Mouse (Mus musculus) layer of hippocampus, adult 9-11 months (tissue): Measurements from ENCODE around the gene Camk1d.
A peak's percentile ranks its signal among the peaks of the same experiment; 100 is the strongest.

ENCODE experiments used
- DNase-seq: peaks from one replicate; pipeline ENCODE4 v3.0.0; 2022

The Camk1d gene

GRCm38 (mm10) chr2:5658000-5658399 is 56.3 kb downstream of the Camk1d start:
- no peak for DNase-seq

DNA sequence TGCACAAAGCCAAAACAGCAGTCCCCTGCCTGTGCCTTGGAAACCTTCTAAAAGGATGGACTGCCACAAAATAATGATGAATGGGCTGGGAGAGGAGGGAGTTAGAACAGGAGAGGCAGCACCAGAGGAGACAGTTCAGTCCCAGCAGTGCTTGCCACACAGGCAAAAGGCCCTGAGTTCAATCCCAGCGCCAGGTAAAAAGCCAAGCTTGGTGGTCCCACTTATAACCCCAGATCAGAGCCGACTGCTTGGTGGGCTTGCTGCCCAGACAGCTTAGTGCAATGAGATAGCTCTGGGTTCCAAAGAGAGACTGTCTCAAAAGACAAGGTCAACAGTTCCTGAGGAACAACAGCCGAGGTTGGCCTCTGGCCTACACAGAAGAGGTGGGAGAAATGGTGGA is 58.0 kb downstream of the Camk1d start:
- DNase-seq: no peak

DNA sequence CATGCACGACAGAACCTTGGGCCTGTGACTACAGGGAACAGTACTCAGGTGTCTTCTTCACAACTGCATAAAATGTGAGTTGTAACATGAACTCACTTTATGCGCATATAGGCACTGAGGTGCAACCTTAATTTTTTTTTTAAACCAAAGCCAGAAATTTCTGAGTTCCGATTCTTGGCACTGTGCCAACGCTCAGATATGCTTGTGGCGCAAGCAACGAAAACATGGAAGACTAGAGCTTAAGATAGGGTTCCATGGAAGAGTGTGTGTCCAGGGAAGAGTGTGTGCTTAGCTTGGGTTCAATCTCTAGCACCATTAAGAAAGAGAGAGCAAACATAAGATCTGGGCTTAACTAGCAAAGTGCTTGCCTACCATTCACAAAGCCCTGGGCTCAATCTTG is 62.2 kb downstream of the Camk1d start:
- DNase-seq: no peak

DNA sequence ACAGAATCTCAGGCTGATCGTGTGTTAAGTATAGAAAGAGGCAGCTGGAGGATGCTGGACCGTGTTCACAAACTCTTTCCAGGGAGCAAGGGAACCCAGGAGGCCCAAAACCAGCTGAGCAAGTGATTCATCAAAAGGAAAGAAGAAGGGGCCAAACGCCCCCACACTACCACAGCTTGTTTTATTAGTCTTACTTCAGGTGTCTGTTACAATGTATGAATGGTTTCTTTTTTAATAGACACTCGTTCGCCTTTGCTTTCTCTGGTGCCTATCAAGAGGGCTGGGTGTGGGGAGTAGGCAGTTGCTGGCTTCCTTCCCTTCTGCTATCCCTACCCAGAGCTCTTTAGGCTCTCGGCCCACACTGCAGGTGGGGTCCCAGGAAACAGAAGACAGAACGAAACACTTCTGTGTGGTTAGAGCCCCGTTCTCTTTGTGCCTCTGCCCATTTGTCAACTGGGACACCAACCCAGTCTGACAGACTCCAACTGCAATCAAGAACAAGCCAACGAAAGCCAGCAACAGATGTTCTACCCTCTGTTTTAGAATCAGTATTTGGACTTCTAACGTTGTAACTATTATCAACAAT is 62.9 kb downstream of the Camk1d start:
- DNase-seq: peak; percentile 56

DNA sequence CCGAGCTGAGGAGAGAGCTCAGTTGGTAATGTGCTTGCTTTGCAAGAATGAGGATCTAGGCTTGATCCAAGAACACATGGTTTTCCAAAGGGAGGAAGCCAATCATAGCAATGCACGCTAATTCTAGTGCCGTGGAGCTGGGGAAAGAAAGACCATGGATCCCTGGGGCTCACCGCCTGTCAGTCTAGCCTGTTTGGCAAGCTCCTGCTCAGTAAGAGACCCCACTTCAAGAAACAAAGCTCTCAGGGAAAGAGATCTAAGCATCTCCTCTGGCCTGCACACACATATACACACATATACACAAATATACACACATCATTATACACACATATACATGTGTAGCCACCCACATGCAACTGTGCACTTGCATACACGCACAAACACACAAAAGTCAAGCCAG is 65.1 kb downstream of the Camk1d start:
- DNase-seq: no peak

DNA sequence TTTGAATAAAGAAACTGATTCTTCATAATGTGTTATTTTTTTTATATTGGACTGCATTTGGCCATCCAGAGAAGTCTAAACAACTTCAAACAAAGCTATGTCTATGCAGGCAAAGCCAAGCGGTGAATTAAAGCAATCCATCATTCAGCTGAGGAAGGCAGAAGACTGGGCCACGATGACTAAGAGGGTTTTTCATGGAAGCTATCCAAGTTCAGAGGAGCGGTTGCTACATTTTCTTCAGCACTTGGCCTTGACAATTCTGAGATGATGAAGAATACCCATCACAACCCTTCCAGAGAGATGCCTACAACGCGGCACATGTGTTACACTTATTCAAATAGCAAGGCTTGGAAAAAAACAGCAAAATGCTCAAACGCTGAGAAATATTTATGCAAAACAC is 65.6 kb downstream of the Camk1d start:
- no peak for DNase-seq

- DNase-seq: no peak
Measured at GRCm38 (mm10) chr2:5646322-5646721, 68.0 kb downstream of the Camk1d start.

- DNase-seq: no peak
Measured at GRCm38 (mm10) chr2:5645584-5645983, 68.7 kb downstream of the Camk1d start.

GRCm38 (mm10) chr2:5643937-5644336 is 70.4 kb downstream of the Camk1d start:
- DNase-seq: no peak

GRCm38 (mm10) chr2:5643226-5643625 is 71.1 kb downstream of the Camk1d start:
- no peak for DNase-seq

GRCm38 (mm10) chr2:5642624-5643023 is 71.7 kb downstream of the Camk1d start:
- DNase-seq: no peak

- peak; percentile 55 for DNase-seq
Measured at GRCm38 (mm10) chr2:5641678-5642077, 72.6 kb downstream of the Camk1d start.

DNA sequence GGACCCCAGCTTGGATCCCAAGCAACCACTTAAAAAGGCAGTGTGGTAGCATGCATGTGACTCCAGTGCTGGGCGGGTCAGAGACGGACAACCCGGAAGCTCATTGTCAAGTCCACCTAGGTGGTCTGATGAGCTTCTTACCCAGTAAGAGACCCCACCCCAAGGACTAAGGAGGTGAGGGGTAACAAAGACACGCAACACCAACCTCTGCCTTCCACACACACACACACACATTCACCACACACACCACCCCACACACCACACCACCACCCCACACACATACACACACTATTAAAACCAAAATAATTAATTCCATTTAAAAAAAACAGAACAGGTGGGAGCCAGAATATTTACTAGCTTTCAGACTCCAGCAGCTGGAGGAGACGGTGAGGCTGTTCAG is 73.7 kb downstream of the Camk1d start:
- DNase-seq: no peak

- DNase-seq: peak; percentile 77
Measured at GRCm38 (mm10) chr2:5636801-5637742, 77.2 kb downstream of the Camk1d start.

DNA sequence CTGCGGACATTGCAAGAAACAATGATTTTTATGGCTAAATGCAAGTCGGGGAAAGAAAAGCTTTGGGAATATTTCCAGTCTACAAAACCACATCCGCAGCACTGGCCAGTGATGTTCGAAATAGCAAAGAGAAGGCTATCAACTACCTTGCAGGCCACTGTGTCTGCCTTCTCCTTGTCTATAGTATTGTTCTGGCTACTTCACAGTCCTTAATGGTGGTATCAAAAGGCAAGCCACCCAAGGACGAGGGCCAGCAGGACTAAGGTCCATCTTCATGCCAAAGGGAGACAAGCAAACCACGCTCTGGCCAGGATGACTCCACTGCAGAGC is 82.0 kb downstream of the Camk1d start:
- DNase-seq: no peak

- DNase-seq: no peak
Measured at GRCm38 (mm10) chr2:5631676-5632354, 82.5 kb downstream of the Camk1d start.

DNA sequence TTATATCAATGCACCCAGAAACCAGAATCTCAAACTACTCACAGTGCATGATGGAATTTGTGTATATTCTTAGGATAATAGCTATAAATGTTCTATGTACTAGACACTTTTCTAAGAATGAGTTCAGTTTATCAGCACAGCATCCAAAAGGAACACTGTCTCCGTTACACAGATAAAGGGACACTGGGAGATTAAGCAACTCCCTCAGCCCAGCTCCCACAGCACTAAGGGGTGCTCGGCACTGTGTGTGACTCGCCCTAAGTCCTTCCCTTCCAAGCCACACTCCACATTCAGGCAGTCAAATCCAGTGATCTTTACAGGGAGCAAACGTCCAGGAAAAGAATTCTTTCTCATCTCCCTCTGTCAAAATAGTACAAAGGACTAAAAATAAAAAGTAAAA is 83.6 kb downstream of the Camk1d start:
- no peak for DNase-seq

DNA sequence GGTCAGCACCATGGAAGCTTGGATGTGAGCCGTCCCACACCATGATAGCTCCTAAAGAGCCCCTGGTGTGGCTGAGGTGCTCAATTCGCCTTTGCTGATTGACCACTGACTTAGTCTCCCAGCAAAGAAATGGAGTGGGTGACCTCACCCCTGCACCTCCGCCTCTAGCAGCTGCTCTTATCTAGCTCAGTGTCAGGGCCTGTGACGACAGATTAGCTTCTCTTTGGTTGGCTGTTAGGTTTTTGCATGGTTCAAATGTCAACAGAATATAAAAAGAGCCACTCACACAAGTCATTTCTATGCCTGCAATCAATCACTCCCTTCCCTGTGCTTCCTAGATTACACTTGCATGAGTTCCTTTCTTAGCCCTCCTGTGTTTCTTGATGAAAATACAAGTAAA is 89.9 kb downstream of the Camk1d start:
- no peak for DNase-seq

DNA sequence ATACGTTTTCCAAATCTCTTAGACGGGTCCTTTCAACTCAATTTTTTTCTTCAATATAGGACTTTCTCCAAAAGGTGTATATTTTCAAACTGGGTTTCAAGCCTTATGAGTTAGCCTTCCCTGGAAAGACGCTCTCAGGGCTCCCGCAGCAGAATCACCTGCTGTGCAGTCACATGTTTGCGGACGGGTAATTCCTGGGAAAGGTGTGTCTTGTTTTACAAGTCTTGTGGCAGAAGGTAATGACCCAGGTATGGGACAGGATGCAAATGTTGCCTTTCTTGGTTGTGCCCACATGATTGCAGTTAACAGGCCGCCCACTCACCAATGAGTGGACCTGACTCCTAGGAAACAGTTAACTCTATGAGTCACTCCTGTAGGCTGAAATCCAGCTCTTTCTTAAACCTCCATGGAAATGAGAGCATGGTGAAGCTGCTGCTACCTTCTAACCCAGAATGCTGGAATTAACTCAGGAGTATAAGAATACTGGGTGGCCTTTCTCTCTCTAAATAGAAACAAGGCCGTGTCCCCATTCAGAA is 95.9 kb downstream of the Camk1d start:
- DNase-seq: peak; percentile 48

- DNase-seq: peak; percentile 48
Measured at GRCm38 (mm10) chr2:5614896-5615295, 99.4 kb downstream of the Camk1d start.

- DNase-seq: no peak
Measured at GRCm38 (mm10) chr2:5614308-5614705, 100.0 kb downstream of the Camk1d start.

DNA sequence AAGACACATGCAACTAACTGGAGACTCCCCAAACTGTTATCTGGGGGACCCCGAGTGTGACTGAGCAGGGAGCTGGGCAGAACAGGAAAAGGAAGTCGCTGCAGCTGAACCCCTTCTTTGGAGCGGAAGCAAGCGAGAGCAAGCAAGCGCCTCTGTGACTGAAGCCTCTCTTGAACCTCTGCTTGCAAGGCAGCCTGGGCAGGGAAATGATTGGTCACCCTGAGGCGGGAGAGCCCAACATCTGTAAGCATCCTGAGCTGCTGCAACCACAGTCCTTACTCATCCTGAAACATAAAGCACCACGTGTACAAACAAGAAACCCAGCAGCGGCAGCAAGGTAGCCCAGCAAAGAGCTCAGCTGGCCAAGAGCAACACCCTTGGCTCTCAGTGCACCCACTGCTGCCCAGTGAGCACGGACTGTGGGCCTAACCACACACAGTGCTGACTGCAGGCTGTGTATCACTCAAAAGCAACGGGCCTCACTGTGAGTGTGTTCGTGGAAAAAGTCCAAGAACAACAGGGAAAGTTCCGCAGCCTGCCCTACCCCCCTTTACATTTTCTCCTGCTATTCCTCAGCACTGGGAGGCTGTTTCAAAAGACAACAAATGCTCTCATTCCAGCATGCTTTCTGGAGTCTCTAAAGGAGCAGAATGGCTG is 100.5 kb downstream of the Camk1d start:
- no peak for DNase-seq

GRCm38 (mm10) chr2:5611601-5612000 is 102.7 kb downstream of the Camk1d start:
- no peak for DNase-seq
